Mouse (Mus musculus): ENCODE measurements around the gene Ddah1.

Ddah1 gene

GRCm38 (mm10) chr3:145768439-145768838 lies 10.0 kb downstream of the Ddah1 start:
- no peak for DNase-seq

GRCm38 (mm10) chr3:145773384-145773783 lies 14.9 kb downstream of the Ddah1 start:
- DNase-seq, result no peak

DNA sequence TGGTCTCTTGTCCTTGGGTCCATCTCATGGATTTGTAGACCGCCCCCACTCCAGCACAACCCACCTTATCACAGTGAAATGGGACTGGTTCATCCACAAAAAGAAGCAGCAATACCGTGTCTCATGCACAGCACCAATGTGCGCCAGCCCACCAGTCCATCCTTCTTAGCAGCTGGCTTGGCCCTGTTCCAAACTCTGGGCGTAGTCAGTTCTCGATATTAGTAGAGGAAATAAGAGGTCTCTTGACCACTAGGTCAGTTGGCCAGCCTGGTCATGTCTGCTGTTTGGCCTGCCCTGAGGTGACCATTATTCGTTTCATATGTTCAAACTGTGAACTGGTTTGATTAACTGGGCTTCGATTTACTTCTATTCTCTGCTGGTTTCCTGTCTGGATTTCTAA lies 15.9 kb downstream of the Ddah1 start:
- DNase-seq, result peak; percentile 46 to 74

DNA sequence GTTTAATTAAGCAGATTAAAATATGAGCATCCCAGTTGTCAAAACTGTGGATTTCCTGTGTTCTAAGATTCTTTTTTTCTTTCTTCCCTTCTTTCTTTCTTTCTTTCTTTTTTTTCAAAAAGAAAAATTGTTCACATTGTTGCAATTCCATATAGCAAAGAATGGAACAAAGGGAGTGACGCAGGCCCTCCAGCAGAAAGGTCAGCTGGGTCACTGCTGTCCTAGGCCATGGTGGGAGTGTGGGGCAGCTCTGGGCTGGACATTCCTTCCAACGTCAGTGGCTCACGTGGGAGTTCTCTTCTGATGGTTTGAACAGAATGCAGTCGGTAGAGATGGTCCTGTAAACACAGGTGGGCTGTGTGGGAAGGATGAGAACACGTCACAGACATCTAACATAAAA lies 16.8 kb downstream of the Ddah1 start:
- DNase-seq, result no peak

- no peak for DNase-seq
These were observed 17.4 kb downstream of the Ddah1 start for GRCm38 (mm10) chr3:145775862-145776261.

GRCm38 (mm10) chr3:145777006-145777405 lies 18.5 kb downstream of the Ddah1 start:
- DNase-seq, result no peak

GRCm38 (mm10) chr3:145778406-145778922 lies 20.0 kb downstream of the Ddah1 start:
- no peak for DNase-seq

GRCm38 (mm10) chr3:145779279-145779973 lies 21.0 kb downstream of the Ddah1 start:
- DNase-seq, result no peak

- DNase-seq, result no peak
These were observed 22.4 kb downstream of the Ddah1 start for GRCm38 (mm10) chr3:145780784-145781442.

DNA sequence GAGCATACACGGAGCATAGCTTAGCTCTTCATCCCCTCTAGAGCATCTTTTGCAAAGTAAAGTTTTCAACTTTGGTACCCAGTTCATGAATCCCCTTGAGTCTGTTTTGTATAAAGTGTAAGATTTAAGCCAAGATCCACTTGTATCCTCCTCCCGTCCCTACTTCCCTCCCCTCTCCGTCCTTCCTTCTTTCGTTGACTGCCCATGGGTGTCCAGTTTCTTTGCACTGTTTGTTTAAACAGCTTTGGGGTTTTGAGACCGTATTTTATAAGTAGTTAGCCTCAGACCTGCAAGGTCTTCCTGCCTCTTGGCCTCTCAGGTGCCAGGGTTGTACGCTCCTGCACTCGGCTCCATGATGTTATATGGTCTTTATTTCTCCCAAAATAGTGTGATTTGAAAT lies 26.8 kb downstream of the Ddah1 start:
- no peak for DNase-seq

GRCm38 (mm10) chr3:145787303-145787702 lies 28.8 kb downstream of the Ddah1 start:
- peak; percentile 13 to 37 for DNase-seq

- no peak for DNase-seq
These were observed 30.6 kb downstream of the Ddah1 start for GRCm38 (mm10) chr3:145789114-145789513.

DNA sequence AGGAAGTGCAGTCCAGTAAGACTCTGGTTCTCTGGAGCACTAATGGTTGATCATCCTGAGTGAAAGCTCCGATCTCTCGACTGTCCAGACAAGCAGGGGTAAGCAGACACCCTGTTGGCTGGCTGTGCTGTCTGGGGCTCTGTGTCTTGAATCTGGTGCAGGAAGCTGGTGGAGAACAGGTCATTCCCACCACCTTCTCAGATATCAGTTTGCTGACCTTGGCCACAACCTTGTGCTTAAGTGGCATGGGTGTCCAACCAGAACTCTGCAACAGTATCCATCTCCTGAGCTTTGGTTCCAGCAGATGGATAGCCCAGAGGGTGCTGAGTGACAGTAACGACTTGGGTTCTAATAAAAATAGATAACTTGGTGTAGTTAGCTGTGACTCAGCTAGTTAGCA lies 31.8 kb downstream of the Ddah1 start:
- DNase-seq, result no peak

GRCm38 (mm10) chr3:145790709-145791108 lies 32.2 kb downstream of the Ddah1 start:
- DNase-seq, result peak in 1 of 2 experiments; percentile 45

DNA sequence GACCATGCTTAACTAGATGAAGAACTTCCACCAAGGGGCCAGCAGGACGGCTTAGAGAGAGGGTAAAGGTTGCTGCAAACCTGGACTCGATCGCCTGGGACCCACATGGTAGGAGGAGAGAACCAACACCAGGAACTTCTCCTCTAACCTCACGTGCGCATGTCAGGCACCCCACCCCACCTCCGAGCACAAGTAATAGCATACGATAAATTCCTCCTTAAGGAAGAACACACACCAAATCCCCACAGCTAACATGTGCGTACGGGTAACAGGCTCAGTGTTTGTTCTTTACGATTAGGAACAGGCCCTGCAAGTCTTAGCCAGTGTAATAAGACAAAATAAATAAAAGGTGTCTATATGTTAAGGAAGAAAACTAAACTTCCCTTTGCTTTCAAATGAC lies 35.9 kb downstream of the Ddah1 start:
- no peak for DNase-seq

DNA sequence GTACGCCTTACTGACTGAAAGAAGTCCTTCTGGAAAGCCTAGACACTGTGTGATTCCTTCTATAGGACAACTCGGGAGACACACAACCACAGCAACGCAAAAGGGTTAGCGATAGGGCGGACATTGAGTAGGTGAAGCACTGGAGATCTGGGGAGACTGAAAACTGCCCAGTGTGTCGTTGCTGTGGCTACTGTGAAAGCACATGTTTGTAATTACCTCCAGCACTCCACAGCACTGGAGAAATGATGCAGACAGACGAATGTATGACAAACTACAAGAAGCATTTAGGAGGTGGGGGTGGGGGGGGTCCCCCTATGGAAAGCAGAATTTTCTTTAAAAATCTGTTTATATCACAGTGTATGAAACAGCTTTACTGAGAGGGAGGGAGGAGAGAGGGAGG lies 37.4 kb downstream of the Ddah1 start:
- no peak for DNase-seq

DNA sequence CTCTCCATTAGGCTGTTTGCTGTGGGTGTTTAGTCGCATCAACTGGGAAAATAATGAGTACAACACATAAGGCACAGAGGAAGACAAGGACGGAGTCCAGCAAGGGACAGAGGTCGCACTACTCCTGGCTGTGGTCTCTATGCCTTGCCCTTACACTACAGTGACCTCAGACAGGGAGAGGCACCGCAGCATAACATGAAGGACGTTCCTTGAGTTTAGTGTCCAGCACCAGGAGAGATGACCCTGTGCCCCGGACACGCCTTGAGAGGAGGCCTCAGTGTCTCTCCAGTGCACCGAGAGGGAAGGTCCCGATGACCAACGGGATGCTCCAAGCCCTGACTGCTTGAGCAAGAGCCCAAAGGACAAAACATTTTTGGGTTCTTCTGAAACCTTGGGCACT lies 39.6 kb downstream of the Ddah1 start:
- DNase-seq, result no peak

- DNase-seq, result peak; percentile 78 to 87
These were observed 40.3 kb downstream of the Ddah1 start for GRCm38 (mm10) chr3:145798751-145799188.

- no peak for DNase-seq
These were observed 40.9 kb downstream of the Ddah1 start for GRCm38 (mm10) chr3:145799365-145799764.

- DNase-seq, result no peak
These were observed 43.6 kb downstream of the Ddah1 start for GRCm38 (mm10) chr3:145802106-145802505.

DNA sequence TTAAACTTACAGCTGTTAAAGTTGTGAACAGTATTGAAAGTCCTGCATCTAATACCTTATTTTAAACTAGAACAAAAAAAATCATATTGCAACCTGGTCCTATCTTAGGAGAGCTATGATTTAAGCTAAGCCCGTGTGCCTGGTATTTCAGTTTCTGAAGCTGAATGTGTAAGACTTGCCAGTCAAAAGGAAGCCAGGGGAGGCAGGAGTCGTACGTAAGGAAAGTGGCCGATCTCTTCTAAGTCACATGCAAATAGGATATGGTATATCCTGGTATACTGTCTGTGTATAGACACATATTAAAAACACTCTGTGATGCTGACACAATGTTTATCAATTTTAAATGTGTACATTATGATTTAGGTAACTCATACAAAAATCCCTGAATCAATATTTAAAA lies 47.4 kb downstream of the Ddah1 start:
- DNase-seq, result no peak

- DNase-seq, result no peak
These were observed 48.0 kb downstream of the Ddah1 start for GRCm38 (mm10) chr3:145806502-145806901.

- DNase-seq, result peak; percentile 55 to 59
These were observed 58.3 kb downstream of the Ddah1 start for GRCm38 (mm10) chr3:145816807-145817206.

- peak; percentile 26 to 36 for DNase-seq
These were observed 58.8 kb downstream of the Ddah1 start for GRCm38 (mm10) chr3:145817276-145817675.
